Mouse (Mus musculus) cerebellum, adult 8-10 months (tissue): ENCODE data around the gene Zfp385b.

Experiments
- DNase-seq: peaks from one replicate; pipeline ENCODE4 v3.0.0; 2022

Gene Zfp385b

GRCm38 (mm10) chr2:77691174-77691573 lies 128.3 kb downstream of the Zfp385b start:
- no peak for DNase-seq

GRCm38 (mm10) chr2:77690316-77690715 lies 129.1 kb downstream of the Zfp385b start:
- no peak for DNase-seq

GRCm38 (mm10) chr2:77688651-77689050 lies 130.8 kb downstream of the Zfp385b start:
- DNase-seq = no peak

GRCm38 (mm10) chr2:77684088-77684487 lies 135.4 kb downstream of the Zfp385b start:
- DNase-seq = no peak

- no peak for DNase-seq
Measured at GRCm38 (mm10) chr2:77682205-77682604, 137.2 kb downstream of the Zfp385b start.

- DNase-seq = peak; percentile 30
Measured at GRCm38 (mm10) chr2:77681741-77682140, 137.7 kb downstream of the Zfp385b start.

- DNase-seq = no peak
Measured at GRCm38 (mm10) chr2:77673770-77674169, 145.7 kb downstream of the Zfp385b start.

GRCm38 (mm10) chr2:77672215-77672905 lies 147.1 kb downstream of the Zfp385b start:
- no peak for DNase-seq

GRCm38 (mm10) chr2:77662171-77662570 lies 157.3 kb downstream of the Zfp385b start:
- DNase-seq = no peak

GRCm38 (mm10) chr2:77653686-77654085 lies 165.8 kb downstream of the Zfp385b start:
- DNase-seq = no peak

- DNase-seq = no peak
Measured at GRCm38 (mm10) chr2:77641521-77642170, 177.8 kb downstream of the Zfp385b start.

- DNase-seq = no peak
Measured at GRCm38 (mm10) chr2:77639993-77640392, 179.4 kb downstream of the Zfp385b start.

- DNase-seq = no peak
Measured at GRCm38 (mm10) chr2:77631606-77632005, 187.8 kb downstream of the Zfp385b start.

- DNase-seq = no peak
Measured at GRCm38 (mm10) chr2:77627622-77628231, 191.7 kb downstream of the Zfp385b start.

GRCm38 (mm10) chr2:77618686-77619085 lies 200.8 kb downstream of the Zfp385b start:
- DNase-seq = no peak

GRCm38 (mm10) chr2:77610303-77610991 lies 209.0 kb downstream of the Zfp385b start:
- DNase-seq = no peak

- DNase-seq = no peak
Measured at GRCm38 (mm10) chr2:77609452-77609851, 210.0 kb downstream of the Zfp385b start.

- DNase-seq = no peak
Measured at GRCm38 (mm10) chr2:77608666-77609065, 210.8 kb downstream of the Zfp385b start.

GRCm38 (mm10) chr2:77593461-77593860 lies 226.0 kb downstream of the Zfp385b start:
- no peak for DNase-seq

- no peak for DNase-seq
Measured at GRCm38 (mm10) chr2:77592525-77592924, 226.9 kb downstream of the Zfp385b start.

GRCm38 (mm10) chr2:77589205-77589901 lies 230.1 kb downstream of the Zfp385b start:
- DNase-seq = peak; percentile 77

GRCm38 (mm10) chr2:77587387-77587786 lies 232.1 kb downstream of the Zfp385b start:
- no peak for DNase-seq
